Mouse (Mus musculus): Measurements from ENCODE around the gene Shld1.

Gene Shld1

GRCm38 (mm10) chr2:132724561-132724960, 37.8 kb downstream of the Shld1 start:
- no peak for DNase-seq (ENCODE audit: low spot score)

- DNase-seq (ENCODE audit: low spot score) = no peak
Observed at GRCm38 (mm10) chr2:132725376-132725905, 38.7 kb downstream of the Shld1 start.

DNA sequence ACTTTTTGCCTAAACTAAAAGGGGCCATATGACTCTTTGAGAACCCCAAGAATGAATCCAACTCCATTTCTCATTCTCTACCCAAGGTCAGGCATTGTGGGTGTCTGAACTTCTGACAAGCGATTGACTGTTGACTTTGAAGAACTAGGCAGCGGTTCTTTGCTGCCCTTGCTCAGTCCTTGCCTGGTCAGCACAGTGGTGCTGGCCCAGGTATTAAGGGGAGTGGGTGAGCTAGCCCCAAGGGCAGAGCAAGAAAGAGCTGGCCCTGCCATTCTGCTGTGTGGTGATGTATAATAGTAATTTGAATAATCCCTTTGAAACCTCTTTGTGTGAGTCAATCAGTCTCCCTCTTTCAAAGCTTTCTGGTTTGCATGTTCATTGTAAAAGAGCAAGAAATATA, 39.4 kb downstream of the Shld1 start:
- no peak for DNase-seq (ENCODE audit: low spot score)

- no peak for DNase-seq (ENCODE audit: low spot score)
Observed at GRCm38 (mm10) chr2:132732940-132733339, 46.2 kb downstream of the Shld1 start.

DNA sequence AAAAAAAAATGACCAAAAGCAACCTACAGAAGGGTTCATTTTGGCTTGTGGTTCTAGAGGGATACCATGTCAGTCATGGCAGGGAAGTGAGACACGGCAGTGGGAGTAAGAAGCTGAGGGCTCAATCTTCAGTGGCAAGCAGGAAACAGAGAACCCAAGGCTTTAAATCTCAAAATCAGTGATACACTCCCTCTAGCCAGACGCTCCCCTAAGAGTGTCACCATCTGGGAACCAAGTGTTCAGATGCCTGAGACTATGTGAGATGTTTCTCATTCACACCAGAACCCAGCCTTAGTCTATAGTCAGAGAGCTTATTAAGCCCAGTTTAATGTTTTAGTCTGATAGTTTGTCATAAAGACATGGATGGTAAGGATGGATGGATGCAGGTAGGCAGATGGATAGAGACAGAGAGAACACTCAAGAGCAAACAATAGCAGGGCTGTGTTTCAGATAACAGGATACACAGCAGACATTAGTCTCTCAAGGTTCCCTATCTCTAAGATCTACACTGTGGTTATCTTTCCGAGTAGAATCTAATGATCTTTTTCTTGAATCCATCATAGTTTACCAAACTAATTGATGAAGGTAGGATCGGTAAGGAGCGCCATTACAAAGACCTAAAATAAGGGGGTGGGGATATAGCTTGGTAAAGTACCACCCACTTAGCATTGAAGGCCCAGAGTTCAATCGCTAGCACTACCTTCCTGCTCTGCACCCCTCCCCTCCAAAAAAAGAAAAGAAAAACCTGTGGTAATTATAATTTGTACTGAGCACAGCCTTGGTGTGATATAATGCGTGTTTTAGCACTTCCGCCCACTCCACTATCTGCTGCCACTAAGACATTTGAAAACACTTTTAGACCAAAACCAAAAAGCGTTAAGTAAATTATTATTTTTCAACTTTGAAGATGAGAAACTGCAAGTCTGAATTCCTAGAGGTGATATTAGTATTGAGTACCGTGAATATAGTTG, 47.2 kb downstream of the Shld1 start:
- DNase-seq (ENCODE audit: low spot score) = no peak

DNA sequence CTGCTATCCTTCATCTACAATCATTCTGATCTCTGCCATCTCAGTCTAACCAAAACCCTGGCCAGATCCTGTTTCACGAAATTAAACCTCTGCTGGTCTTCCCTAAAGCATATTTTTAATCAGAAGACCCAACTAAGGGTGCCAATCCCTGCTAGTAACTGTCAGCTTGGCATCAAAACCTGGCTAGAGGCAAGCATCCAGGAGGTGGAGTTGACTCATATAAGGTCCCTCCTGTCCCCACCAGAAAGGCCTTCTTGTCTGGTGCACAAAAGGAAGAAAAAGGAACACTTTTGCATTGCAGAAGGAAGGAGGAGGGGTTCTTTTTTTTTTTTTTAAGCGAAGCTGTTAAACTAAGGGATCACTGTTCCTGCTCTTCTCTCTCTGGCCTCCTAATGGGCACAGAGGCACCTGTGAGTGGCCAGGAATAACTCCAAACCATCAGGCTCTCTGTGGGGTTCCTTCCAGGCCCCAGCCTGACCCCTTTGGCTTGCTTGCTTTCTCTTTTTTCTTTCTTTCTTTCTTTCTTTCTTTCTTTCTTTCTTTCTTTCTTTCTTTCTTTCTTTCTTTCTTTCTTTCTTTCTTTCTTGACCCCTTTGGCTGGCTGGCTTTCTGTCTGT, 52.2 kb downstream of the Shld1 start:
- no peak for DNase-seq (ENCODE audit: low spot score)

- no peak for DNase-seq (ENCODE audit: low spot score)
Observed at GRCm38 (mm10) chr2:132741862-132742347, 55.2 kb downstream of the Shld1 start.

DNA sequence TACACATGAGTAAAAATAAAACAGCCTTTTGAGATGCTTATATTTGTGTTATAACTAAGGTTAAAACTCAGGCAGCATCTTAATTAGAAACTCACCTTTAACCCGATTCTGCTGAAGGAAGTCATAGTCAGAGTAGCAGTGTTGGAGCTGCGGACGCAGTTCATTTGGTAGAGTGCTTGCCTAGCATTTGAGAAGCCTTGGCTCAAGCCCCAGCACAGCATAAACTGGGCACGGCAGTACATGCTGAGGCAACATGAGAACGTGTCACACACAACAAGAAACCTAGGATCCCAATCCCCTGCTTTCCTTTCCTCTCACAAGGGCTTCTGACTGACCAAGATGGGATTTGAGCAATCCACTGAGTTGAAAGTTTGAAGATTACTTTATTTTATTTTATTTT, 58.1 kb downstream of the Shld1 start:
- no peak for DNase-seq (ENCODE audit: low spot score)

DNA sequence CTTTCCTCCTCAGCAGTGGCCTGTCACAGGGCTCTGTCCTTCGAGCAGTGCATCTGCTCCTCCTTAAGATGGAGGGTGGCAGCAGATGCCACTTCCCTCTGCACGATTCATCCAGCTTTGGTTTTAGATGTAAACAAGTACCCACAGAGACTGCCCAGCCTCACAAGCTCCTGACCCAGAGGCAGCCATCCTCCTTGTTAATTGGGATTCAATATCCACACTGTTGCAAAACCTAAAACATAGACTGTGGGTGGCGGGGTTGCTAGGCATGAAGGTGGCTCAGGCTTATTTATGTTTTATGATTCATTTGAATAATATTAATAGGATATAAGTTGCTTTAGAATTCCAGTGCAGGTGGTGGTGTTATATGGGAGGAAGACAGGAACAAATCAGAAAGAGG, 59.4 kb downstream of the Shld1 start:
- DNase-seq (ENCODE audit: low spot score) = no peak

DNA sequence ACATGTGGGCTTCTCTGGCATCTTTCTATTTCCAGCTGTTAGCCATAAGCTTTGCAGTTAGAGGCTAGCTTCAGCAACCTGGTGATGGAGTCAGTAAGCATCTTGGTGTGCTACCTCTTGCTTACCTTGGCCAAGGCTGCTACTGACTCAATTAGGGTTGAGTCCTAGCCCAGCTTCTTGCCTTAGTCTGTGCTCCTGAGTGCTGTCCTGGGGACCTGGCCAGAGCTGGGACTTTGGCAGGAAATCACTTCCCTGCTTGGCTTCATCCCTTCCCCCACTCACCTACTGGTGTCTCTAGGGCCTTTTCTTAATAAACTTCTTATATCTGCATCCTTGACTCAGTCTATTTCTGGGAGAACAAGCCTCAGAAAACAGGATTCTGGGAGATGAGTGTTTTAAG, 64.0 kb downstream of the Shld1 start:
- no peak for DNase-seq (ENCODE audit: low spot score)

- no peak for DNase-seq (ENCODE audit: low spot score)
Observed at GRCm38 (mm10) chr2:132751141-132752066, 64.7 kb downstream of the Shld1 start.

- no peak for DNase-seq (ENCODE audit: low spot score)
Observed at GRCm38 (mm10) chr2:132752398-132752797, 65.7 kb downstream of the Shld1 start.

DNA sequence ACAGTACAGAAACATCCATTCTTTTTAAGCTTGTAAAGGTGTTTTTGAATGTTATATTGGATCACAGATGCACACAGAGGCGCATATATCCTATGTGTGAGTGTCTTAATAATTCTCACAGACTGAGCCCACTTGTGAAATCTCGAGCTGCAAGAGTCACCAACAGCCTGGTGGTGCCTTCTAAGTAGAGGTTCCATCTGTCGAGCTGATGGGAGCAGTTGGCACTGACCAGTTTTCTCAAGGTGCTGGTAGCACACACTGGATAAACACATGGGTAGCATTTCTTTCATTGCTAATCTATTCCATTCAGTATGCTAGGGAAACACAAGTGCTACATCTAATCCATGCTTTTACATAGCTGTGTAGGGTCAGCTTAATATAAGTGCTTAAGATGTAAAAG, 66.4 kb downstream of the Shld1 start:
- no peak for DNase-seq (ENCODE audit: low spot score)

DNA sequence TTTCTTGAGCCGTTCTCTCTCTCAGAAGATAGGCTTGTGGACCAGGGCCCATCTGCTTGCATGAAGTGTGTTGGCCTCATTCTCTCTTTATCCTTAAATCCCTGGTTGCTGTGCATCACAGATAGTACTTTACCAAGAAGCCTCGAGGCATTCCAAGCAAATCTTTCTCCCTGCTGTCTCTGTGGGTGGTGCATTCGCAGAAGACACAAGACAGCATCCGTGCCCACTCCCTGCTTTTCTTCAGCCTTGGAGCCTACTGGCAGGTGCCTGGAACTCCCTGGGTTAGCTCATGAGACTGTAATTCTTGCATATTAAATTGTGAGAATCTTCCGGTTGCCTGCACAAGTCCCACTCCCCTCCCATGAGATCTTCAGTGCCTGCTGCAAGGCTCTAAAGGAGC, 71.2 kb downstream of the Shld1 start:
- no peak for DNase-seq (ENCODE audit: low spot score)

GRCm38 (mm10) chr2:132770822-132771221, 84.1 kb downstream of the Shld1 start:
- no peak for DNase-seq (ENCODE audit: low spot score)

DNA sequence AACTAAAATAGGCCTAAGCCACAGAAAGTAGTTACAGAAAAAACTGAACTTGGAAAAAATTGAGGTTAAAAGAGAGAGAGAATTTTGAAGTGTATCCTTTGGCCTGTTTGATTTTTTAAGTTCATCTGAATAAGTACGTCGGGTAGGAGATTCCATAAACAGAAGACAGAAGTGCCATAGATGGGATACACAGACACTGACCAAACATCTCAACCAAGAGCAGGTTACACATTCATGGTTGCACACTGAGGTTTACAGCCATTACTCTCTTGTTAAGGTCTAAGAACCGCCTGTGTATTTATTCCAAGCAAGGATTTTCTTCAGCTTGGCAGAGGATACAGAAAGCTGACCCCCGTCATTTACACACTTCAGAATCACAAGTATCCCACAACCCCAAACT, 94.2 kb downstream of the Shld1 start, which contains the start of gene Chgb:
Gene Chgb, plus strand, starts transcription at position 301 of the 400 bp plus-strand sequence.
- DNase-seq (ENCODE audit: low spot score) = no peak

DNA sequence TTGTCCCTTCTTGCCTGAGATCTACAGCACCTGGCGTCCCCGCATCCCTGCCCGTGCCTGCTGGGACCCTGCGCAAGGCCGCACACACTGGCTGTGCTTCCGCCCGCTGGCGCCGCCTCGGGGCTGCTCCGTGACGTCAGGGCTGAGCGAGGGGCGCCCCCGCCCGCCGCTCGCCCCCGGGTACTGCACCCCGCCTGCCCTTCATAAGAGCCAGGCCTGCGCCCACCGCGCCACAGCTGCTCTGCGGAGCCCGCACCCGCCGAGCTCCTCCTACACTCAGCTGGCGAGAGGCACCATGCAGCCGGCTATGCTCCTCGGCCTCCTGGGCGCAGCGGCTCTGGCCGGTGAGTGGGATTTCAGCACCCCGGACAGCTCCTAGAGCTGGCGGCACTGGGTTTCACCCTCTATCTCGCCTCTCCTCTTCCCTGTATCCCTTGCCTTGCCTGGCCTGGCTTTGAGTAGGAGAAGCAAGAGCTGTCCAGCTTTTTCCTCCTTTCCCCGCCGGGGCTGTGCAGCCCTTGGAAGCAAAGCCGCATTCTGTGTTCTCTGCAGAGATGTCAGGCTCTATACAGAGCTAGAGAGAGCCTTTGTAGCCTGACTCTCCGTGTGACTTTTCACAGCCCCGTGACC, 94.8 kb downstream of the Shld1 start:
- peak; percentile 50 for DNase-seq (ENCODE audit: low spot score)

- DNase-seq (ENCODE audit: low spot score) = no peak
Observed at GRCm38 (mm10) chr2:132784039-132784438, 97.3 kb downstream of the Shld1 start.

DNA sequence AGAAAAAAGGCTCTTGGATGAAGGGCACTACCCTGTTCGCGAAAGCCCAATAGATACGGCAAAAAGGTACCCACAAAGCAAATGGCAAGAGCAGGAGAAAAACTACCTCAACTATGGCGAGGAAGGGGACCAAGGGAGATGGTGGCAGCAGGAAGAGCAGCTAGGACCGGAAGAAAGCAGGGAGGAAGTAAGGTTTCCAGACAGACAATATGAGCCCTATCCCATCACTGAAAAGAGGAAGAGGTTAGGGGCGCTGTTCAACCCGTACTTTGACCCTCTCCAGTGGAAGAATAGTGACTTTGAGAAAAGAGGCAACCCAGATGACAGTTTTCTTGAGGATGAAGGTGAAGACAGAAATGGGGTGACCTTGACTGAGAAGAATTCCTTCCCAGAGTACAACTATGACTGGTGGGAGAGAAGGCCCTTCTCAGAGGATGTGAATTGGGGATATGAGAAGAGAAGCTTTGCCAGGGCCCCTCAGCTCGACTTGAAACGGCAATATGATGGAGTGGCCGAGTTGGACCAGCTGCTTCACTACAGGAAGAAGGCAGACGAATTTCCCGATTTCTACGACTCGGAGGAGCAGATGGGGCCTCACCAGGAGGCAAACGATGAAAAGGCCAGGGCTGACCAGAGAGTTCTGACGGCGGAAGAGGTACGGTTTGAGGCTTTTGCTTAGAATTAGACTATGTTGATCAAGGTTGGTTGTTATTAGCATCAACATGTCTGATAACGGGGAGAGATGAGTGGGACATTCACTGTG, 106.9 kb downstream of the Shld1 start:
- no peak for DNase-seq (ENCODE audit: low spot score)

GRCm38 (mm10) chr2:132794204-132794586, 107.5 kb downstream of the Shld1 start:
- no peak for DNase-seq (ENCODE audit: low spot score)
